Mouse (Mus musculus) liver, postnatal 0 days (tissue): ENCODE measurements around the gene Asic3. TPM values are rescaled to one million over a fixed set of nuclear protein-coding genes. Genes with fewer than 3 reads are reported as not detected.
A peak's percentile ranks its signal among the peaks of the same experiment; 100 is the strongest.

Experiments
- ATAC-seq: fragments of 200-750 bp; cut with Nextera tagmentation; 2 replicates; pipeline ENCODE4 v1.8.0; 2017; ENCODE audit warnings: mild to moderate bottlenecking, moderate library complexity
- DNase-seq: peaks from one replicate; pipeline ENCODE4 v3.0.0-alpha.2; 2016
- H3K27ac ChIP-seq: fragments of 300-500 bp; sonication (generic); 2 replicates; pipeline ENCODE4 v1.5.1; 2014; ENCODE audit warnings: antibody characterized with exemption, moderate library complexity, mild to moderate bottlenecking, low read depth
- H3K27me3 ChIP-seq: fragments of 300-500 bp; sonication (generic); 2 replicates; pipeline ENCODE4 v1.6.1; 2014; ENCODE audit warnings: low read length, control low read depth, mixed read lengths; ENCODE audit not compliant: insufficient read depth
- H3K36me3 ChIP-seq: fragments of 300-500 bp; sonication (generic); replicated peaks from 2 replicates; pipeline ENCODE4 v1.6.1; 2014; ENCODE audit warnings: mild to moderate bottlenecking, control low read depth, low read length, moderate library complexity, mixed read lengths; ENCODE audit not compliant: insufficient read depth
- H3K4me1 ChIP-seq: fragments of 300-500 bp; sonication (generic); 2 replicates; pipeline ENCODE4 v1.6.1; 2014; ENCODE audit warnings: antibody characterized with exemption, mild to moderate bottlenecking, control low read depth; ENCODE audit not compliant: insufficient read depth
- H3K4me2 ChIP-seq: fragments of 300-500 bp; sonication (generic); 2 replicates; pipeline ENCODE4 v1.6.1; 2014; ENCODE audit warnings: low read depth, mild to moderate bottlenecking, low read length, moderate library complexity, mixed read lengths
- H3K4me3 ChIP-seq: fragments of 300-500 bp; sonication (generic); 2 replicates; pipeline ENCODE4 v1.5.1; 2014; ENCODE audit warnings: low read depth, low read length
- H3K9ac ChIP-seq: fragments of 300-500 bp; sonication (generic); replicated peaks from 2 replicates; pipeline ENCODE4 v1.6.1; 2014; ENCODE audit warnings: mild to moderate bottlenecking, moderate library complexity
- H3K9me3 ChIP-seq: fragments of 300-500 bp; sonication (generic); 2 replicates; pipeline ENCODE4 v1.6.1; 2016; ENCODE audit warnings: mild to moderate bottlenecking, control low read depth, low read length, mixed read lengths
- CTCF ChIP-seq: sonication (generic); IDR thresholded peaks from 2 replicates; pipeline ENCODE4 v1.5.1; 2016; ENCODE audit warnings: antibody characterized with exemption, low read depth
- EP300 ChIP-seq: IDR thresholded peaks from 2 replicates; pipeline ENCODE4 v1.6.1; 2016; ENCODE audit warnings: antibody characterized with exemption, low read depth, mild to moderate bottlenecking
- WGBS: fragments of 180-500 bp; shearing (Covaris S2); extraction: QIAGEN DNeasy Blood & Tissue Kit; methylation state at CpG from one replicate; pipeline ENCODE4 v1.1.7; 2014; ENCODE audit not compliant: insufficient replicate concordance; 5-methylcytosine and 5-hydroxymethylcytosine counted together
- polyA plus RNA-seq: library from polyadenylated mRNA; unstranded; fragments of >200 nt; fragmentation: Nextera tagmentation; extraction: Ambion mirVana; gene quantifications from 2 replicates; pipeline ENCODE4 v1.2.1, GENCODE M21; 2015

Asic3 gene
- polyA plus RNA-seq, 1 experiment from 2014 or later, result not detected

DNA sequence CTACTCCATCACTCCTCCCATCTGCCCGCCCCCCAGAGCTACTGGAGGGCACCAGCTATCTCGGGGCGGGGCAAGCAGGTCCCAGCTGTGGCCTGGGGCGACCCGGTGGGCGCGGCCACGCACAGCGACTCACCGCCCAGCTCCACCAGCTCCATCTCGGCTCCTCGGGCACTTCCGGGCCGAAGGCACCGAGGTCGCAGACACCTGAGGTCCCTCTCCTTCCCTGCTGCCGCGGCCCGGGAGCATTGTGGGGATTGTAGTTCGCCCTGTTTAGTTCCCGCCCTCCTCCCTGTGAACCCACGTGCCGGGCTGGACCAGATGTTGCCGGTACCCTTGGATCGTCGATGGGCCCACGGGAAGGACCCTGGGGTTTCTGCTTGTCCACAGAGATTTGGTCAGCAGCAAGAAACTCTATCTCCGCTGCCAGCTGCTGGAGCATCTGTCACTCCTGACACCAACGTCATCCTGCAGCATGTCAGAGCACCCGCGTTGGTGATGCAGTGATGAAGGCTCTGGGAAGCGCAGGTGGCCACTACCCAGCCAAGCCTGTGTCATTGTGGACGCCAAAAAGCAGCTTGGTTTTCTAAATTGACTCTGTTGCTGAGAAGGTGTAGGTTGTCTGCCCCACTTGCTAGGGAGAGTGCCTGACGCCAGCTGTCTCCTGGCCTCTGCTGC, 34.6 kb downstream of the Asic3 start, which contains the start of gene Tmub1:
Gene Tmub1, minus strand, starts transcription at position 231 of the 675 bp plus-strand sequence.
- peaks cover 34% of the 10 kb centered on the region for H3K4me1 ChIP-seq
- 3% methylated on average over 31 of the region's 34 CpGs for WGBS

DNA sequence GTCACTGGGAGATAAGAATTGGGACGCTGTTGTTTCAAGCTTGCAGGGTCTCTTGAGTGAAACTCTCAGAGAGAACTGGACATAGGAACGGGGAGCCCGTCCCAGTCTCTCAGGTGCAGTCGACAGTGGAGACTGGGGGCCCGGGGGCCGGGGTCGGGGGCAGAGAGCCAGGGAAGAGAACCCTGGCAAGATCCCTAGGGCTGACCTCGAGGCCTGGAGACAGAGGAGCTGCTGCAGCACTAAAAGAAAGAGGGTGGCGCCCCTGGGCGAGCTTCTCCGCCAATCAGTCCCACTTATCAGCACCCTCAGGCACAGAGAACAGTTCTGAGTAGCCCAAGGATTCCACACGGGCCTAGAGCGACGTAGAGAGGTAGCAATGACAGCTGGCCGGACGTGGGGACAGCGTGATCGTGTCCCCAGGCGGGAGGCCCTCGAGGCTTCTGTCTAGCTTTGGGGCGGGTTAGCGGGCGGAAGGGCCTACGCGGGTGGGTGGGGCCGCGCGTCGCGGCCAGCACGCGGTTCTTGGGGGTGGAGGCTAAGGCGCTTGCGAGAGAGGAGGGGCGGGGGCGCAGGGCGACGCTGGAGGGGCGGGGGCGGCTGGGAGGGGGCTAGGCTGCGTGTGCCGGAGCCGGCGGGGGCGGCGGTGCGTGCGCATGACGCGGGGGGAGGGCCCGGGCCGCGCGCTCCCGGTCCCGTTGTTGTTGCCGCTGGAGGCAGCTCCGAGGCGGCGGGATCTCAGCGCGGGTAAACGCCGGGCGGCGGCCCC, 38.3 kb downstream of the Asic3 start:
- ATAC-seq (peak; percentile 76), DNase-seq (peak; percentile 89)
- Histone ChIP-seq H3K9me3 (no peaks in the 10 kb centered on the region), H3K9ac (peak overlapping the region; percentile 81), H3K4me1 (peaks cover 30% of the 10 kb centered on the region), H3K27me3 (no peaks in the 10 kb centered on the region), H3K36me3 (0 out of 2 replicates have a peak, but pooled peaks cover 5% of the 10 kb centered on the region), H3K4me2 (peak overlapping the region; percentile 100), H3K27ac (peak overlapping the region; percentile 94), H3K4me3 (peak overlapping the region; percentile 81)
- 5% methylated on average over 36 of the region's 66 CpGs for WGBS
- TF ChIP-seq CTCF (no peak), EP300 (no peak)

More for the DNA sequence above, 34.6 kb downstream of the Asic3 start, which contains the start of gene Tmub1:
- TF ChIP-seq EP300 (no peak), CTCF (no peak)
- Histone ChIP-seq H3K27me3 (no peaks in the 10 kb centered on the region), H3K4me2 (peak within 1 kb of the TSS; percentile 70), H3K9me3 (no peaks in the 10 kb centered on the region), H3K4me3 (peak within 1 kb of the TSS; percentile 48), H3K27ac (peak within 1 kb of the TSS; percentile 11; the same call in 1 of the 2 replicates), H3K36me3 (peaks cover 2% of the 10 kb centered on the region; the same call in 1 of the 2 replicates), H3K9ac (peak within 1 kb of the TSS; percentile 32; the same call in 1 of the 2 replicates)
- ATAC-seq (peak; percentile 69), DNase-seq (peak; percentile 87)

DNA sequence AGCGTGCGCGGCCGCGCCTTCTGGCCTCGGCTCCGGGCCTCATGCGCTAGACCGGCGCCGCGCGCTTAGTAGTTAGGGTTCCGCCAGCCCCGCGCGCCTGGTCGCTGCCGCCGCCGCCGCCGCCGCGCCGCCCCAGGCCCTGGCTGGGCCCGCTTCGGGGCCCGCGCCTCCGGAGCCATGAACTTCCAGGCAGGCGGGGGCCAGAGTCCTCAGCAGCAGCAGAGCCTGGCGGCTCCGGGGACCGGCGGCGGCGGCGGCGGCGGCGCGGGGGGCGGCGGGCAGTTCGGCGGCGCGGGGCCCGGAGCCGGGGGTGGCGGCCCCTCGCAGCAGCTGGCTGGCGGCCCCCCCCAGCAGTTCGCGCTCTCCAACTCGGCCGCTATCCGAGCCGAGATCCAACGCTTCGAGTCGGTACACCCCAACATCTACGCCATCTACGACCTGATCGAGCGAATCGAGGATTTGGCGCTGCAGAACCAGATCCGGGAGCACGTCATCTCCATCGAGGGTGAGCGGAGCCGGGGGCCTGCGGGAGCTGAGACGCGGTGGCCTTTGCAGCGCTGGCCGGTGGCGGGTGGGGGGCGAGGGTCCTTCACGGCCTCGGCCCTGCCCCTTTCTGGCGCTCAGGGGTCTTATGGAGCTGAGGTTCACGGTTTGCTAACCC, 39.0 kb downstream of the Asic3 start, which contains the start of gene Agap3:
Gene Agap3, plus strand, starts transcription at position 148 of the 661 bp plus-strand sequence.
- H3K27me3 ChIP-seq, result no peaks in the 10 kb centered on the region
- H3K4me1 ChIP-seq, result peaks cover 27% of the 10 kb centered on the region
- under 1% methylated on average over 31 of the region's 85 CpGs for WGBS
- ATAC-seq (peak; percentile 10), DNase-seq (peak; percentile 61)
- no peaks in the 10 kb centered on the region for H3K9me3 ChIP-seq
- H3K27ac ChIP-seq, result peak within 1 kb of the TSS; percentile 94
- peak within 1 kb of the TSS; percentile 81 for H3K4me3 ChIP-seq
- H3K36me3 ChIP-seq, result 0 out of 2 replicates have a peak, but pooled peaks cover 5% of the 10 kb centered on the region
- H3K9ac ChIP-seq, result peak within 1 kb of the TSS; percentile 81
- peak within 1 kb of the TSS; percentile 100 for H3K4me2 ChIP-seq
- TF ChIP-seq CTCF (no peak), EP300 (no peak)

DNA sequence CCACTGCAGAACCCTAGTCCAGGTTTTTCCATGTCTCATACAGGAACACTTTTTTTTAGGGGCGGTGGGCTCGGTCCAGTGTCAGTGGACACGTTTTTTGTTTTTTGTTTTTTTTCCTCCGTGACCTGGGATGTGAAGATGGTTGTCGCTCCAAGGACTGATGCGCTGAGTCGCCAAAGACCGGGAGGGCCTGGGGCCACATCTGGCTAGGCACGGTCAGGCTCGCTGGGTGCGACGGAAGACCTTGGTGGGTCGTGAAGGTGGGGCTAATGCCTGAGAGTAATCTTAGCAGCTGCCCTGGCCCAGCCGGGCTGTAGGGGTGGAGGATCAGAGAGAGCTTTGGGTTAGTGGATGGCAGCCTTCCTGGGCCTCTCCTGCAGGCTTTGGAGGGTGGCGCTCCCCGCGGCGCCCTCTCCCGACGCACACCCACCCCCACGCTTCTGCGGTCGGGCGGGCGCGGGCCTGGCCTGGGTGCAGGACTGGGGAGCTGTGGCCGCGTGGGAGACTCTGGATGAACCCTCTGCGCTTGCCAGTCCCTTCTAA, 39.6 kb downstream of the Asic3 start:
- Histone ChIP-seq H3K4me2 (peak overlapping the region; percentile 100), H3K36me3 (0 out of 2 replicates have a peak, but pooled peaks cover 5% of the 10 kb centered on the region), H3K27ac (peak overlapping the region; percentile 94), H3K9me3 (no peaks in the 10 kb centered on the region), H3K4me1 (peaks cover 27% of the 10 kb centered on the region), H3K27me3 (no peaks in the 10 kb centered on the region), H3K9ac (peak overlapping the region; percentile 81), H3K4me3 (peak overlapping the region; percentile 81)
- TF ChIP-seq EP300 (no peak), CTCF (no peak; the same call in 1 of the 2 replicates)
- under 1% methylated on average over 29 of the region's 29 CpGs for WGBS
- DNase-seq, result peak; percentile 44
- ATAC-seq, result no peak

DNA sequence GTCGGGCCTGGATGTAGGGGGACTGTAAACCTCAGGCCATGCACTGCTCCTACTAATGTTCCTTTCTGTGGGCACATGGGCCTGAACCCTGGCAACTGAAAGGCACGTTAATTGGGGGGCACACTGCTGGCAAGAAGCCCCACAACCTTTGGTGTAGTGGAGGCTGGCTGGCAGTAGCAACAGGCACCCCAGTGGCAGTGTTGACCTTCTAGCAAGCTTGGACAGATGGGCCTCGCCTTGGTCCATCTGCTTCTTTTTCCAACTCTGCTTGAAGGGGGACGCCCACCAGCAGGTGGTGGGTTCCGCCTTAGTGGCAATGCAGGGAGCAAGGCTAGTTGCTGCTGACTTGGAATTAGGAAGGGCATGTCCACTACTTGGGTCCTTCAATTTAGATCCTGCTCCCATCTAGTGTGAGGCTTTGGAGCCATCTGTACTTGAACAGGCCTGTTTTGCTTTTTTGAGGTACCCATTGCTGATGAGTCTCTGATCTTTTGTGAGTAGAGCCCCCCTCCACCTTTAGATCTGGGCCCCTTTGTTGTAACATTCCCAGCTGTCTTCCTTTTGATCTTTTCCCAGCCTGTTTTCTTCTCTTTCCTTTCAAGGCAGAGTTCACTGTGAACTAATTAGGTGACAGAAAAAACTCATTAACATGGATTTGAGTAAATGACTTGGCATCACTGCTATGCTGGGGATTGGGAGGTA, 40.2 kb downstream of the Asic3 start:
- Histone ChIP-seq H3K9ac (peak overlapping the region; percentile 81), H3K4me1 (peaks cover 23% of the 10 kb centered on the region), H3K36me3 (0 out of 2 replicates have a peak, but pooled peaks cover 5% of the 10 kb centered on the region), H3K9me3 (no peaks in the 10 kb centered on the region), H3K4me3 (peak overlapping the region; percentile 81), H3K27ac (0 out of 2 replicates have a peak overlapping the region, but pooled peaks have one; percentile 94), H3K27me3 (no peaks in the 10 kb centered on the region), H3K4me2 (peak overlapping the region; percentile 100)
- ATAC-seq (no peak), DNase-seq (no peak)
- WGBS, result 36% methylated on average over 5 of the region's 5 CpGs
- TF ChIP-seq CTCF (no peak), EP300 (no peak)
